Mouse (Mus musculus) bone marrow macrophage, adult 2 months (primary cell): ENCODE measurements around the gene Wdr75. TPM values are rescaled to one million over a fixed set of nuclear protein-coding genes. Genes with fewer than 3 reads are reported as not detected.
A peak's percentile ranks its signal among the peaks of the same experiment; 100 is the strongest.

Source experiments
- H3K27ac ChIP-seq: 2 replicates; pipeline ENCODE4 v1.5.1; 2012; ENCODE audit warnings: low read depth, low read length; ENCODE audit not compliant: insufficient read depth
- H3K4me1 ChIP-seq: 2 replicates; pipeline ENCODE4 v1.6.1; 2012; ENCODE audit warnings: low read length; ENCODE audit not compliant: control insufficient read depth, insufficient read depth
- H3K4me3 ChIP-seq: 2 replicates; pipeline ENCODE4 v1.5.1; 2012; ENCODE audit warnings: mild to moderate bottlenecking, low read length, moderate library complexity; ENCODE audit not compliant: insufficient read depth
- CTCF ChIP-seq: IDR thresholded peaks from 2 replicates; pipeline ENCODE4 v1.5.1; 2012; ENCODE audit warnings: low read depth, mild to moderate bottlenecking, low read length, moderate library complexity
- POLR2A ChIP-seq: IDR thresholded peaks from 2 replicates; pipeline ENCODE4 v1.6.1; 2012; ENCODE audit warnings: mild to moderate bottlenecking, low read depth, low read length, borderline replicate concordance
- polyA plus RNA-seq: library from polyadenylated mRNA; stranded (reverse); fragments of >200 nt; gene quantifications from 2 replicates; pipeline ENCODE4 v1.2.4, GENCODE M21; 2012; ENCODE audit not compliant: missing spikeins, insufficient read depth, insufficient read length

Wdr75 gene
- polyA plus RNA-seq, 1 experiment, result 12.8 TPM

DNA sequence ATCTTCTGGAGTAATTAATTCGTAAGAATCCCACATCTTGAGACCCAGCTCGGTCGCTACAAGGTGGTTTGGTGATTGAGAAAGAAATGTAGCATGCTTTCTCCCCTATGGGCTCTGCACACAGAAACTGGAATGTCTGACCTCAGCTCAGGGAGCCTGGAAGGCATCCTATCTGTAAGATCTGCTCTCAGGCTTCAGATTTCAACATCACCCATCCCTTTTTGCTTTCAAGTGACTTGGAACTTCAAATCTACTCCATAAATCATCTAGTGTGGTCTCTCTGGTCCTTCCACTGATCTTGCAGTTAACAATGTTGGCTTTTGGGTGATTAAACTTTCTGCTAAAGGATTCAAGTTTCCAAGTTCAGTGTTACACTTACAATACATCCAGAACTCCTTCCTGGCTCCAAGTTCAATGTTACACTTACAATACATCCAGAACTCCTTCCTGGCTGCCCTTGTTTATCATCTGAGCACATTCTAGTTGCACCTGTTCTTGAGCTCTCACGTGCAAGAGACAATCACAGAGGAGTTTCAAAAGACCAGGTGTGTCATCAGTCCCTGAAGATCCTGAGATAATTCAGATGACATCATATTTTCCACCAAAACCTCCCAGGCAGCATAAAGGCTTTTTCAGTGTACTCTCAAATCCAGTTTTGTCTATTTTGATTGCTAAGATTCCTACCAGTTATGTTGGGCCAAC is 40.5 kb downstream of the Wdr75 start:
- Histone ChIP-seq H3K27ac (no peak overlapping the region), H3K4me3 (no peak overlapping the region), H3K4me1 (peaks cover 19% of the 10 kb centered on the region)
- no peak for TF ChIP-seq POLR2A
- TF ChIP-seq CTCF, result no peak

DNA sequence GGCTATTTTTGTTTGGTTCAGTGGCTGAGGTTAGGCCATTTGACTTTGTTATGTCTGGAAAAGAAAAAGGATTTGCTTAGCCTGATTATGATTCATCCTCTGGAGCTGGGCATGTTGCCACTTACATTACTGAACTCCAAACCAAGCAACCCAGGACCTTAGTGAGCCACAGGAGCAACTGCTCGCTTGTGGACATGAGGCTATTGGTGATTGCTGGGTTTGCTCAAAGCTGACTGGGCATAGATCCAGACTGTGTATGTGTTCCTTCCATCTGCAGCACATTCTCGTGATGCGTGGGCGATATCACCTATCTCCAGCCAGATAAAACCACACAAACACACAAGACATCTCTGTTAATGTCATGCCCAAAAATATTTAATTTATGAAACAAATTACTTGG is 42.8 kb downstream of the Wdr75 start:
- Histone ChIP-seq H3K27ac (peak overlapping the region; percentile 81), H3K4me1 (peaks cover 21% of the 10 kb centered on the region), H3K4me3 (no peak overlapping the region)
- TF ChIP-seq POLR2A (no peak), CTCF (no peak)

DNA sequence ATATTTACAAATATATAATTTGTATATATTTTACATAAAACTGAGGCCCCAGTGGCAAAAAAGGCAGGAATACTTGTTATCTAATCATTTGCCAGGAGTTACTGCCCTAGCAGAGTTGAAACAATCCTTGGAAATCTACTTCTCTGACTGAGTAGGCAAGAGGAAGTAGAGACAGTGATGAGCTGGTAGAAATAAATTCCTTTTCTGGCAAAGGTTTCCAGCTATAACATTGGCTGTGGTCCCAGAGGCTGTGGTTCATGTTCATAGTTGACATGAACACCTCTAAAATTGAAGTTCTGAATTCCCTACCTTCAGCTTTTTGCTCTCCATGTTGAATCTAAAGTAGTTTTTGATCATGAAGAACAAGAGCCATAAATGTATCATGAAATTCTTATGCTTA is 43.3 kb downstream of the Wdr75 start:
- TF ChIP-seq POLR2A, result no peak
- TF ChIP-seq CTCF, result no peak
- Histone ChIP-seq H3K4me1 (peaks cover 25% of the 10 kb centered on the region), H3K4me3 (no peak overlapping the region), H3K27ac (0 out of 2 replicates have a peak overlapping the region, but pooled peaks have one; percentile 2)

DNA sequence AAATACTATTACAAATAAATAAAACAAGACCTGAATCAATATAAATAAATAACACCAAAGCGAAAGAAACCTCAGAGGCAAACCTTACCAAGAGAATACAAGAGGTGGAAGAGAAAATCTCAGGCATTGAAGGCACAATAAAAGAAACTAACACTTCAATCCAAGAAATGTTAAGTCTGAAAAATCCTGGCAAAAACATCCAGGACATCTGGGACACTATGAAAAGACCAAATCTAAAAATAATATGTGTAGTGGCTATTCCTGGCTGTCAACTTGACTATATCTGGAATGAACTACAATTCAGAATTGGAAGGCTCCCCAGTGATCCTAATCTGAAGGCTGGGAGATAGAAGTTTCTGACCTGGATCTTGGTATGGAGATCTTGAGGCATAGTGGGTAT is 50.5 kb downstream of the Wdr75 start:
- no peak for TF ChIP-seq POLR2A
- no peak for TF ChIP-seq CTCF
- no peak overlapping the region for H3K4me3 ChIP-seq

DNA sequence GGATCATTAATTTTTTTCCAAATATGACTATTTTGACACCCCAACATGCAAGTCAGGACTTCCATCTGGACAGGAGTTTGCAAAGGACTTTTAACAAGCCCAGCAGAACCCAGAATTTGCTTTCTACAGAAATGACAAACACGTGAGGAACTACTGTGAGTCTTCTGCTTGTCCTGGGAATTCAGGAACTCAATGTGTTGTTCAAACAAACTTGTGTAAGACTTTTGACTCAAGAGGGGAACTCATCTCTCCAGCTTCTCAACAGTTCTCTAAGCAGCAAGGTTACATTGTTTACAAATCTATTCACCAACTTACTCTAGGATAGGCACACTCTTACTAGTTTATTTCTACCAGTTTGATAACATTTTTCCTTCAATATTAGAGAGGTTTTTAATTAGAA is 63.1 kb downstream of the Wdr75 start:
- no peak for TF ChIP-seq CTCF
- TF ChIP-seq POLR2A, result no peak
- Histone ChIP-seq H3K27ac (peak overlapping the region; percentile 68), H3K4me3 (no peak overlapping the region), H3K4me1 (peaks cover 36% of the 10 kb centered on the region)

More for the DNA sequence above, 50.5 kb downstream of the Wdr75 start:
- peaks cover 14% of the 10 kb centered on the region for H3K4me1 ChIP-seq
- no peak overlapping the region for H3K27ac ChIP-seq

DNA sequence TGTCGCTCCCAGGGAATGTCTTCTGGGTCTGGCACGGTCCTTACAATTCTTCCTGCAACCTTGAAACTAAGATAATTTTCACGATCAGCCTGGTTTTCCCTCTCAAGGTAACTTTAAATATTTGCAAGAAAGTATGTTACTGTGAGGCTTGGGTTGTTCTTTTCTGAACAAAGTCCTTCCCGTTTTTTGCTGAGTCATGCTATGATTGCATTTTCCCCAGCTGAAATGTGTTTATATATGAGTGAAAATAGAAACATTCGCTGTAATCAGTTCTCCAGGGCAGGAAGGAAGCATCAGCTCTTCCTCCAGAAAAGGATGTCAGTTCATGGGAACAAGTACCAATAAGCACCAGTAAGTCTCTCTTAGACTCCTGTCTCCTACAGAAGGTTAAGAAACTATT is 65.4 kb downstream of the Wdr75 start:
- TF ChIP-seq CTCF (no peak), POLR2A (no peak)
- peak overlapping the region; percentile 87 for H3K27ac ChIP-seq
- H3K4me3 ChIP-seq, result no peak overlapping the region
- H3K4me1 ChIP-seq, result peaks cover 43% of the 10 kb centered on the region

DNA sequence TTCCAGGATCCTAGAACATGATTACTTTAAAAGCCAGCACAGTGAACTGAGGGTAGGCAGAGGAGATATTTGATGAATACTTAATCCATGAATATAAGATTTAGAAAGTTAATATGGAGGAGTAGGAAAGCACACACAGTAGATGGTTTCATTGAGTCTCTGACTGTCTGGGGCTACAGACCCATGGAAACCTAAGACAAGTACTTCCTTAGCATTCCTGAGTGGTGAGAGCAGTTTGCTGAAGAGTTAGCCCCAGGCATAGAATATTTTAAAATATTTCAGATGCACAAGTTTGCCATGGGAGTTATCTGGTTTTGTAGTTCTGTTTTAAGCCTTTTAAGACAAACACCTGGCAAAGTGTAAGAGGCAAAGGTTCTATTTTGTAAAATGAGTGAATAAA is 66.2 kb downstream of the Wdr75 start:
- TF ChIP-seq POLR2A, result no peak
- Histone ChIP-seq H3K4me3 (no peak overlapping the region), H3K27ac (peak overlapping the region; percentile 65), H3K4me1 (peaks cover 49% of the 10 kb centered on the region)

DNA sequence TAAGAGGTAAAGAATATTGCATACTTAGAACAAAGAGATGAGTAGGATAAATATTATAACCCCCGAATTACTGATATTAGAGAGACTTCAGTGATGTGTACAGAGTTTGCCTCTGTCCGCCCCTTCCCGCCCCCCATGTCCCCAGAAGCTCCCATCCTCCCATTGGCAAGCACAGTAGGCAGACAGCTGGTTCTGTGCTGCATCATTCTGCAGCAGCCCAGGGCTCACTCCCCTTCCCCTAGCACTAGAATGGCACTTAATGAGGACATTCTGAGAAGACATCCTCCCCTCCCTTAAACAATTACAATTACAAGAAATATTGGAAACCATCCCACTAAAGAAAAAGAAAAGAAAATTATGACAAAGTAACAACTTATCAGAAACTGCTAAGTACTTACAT is 68.7 kb downstream of the Wdr75 start:
- no peak for TF ChIP-seq CTCF
- TF ChIP-seq POLR2A, result no peak
- Histone ChIP-seq H3K4me1 (peaks cover 62% of the 10 kb centered on the region), H3K27ac (peak overlapping the region; percentile 95), H3K4me3 (no peak overlapping the region)

DNA sequence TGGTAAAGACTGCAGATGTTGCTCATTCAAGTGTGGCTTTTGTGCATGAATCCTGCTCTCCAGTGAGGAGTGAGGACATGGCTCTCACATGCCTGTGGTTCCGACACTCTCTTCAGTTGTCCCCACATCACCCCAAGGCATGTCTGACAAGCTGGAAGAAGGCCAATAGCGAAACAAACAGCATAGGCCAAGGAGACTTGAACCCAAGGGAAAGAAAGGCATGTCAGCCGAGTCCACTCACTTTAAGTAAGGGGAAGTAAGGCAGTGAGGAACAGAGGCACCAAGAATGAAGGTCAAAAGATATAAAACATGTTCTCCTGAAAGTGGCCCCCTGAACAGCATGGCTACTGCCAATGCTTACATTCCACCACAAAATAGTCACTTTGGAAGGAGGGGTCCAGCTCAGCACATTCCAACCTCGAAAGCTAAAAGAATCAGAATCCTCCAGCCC is 69.6 kb downstream of the Wdr75 start:
- H3K4me3 ChIP-seq, result no peak overlapping the region
- no peak for TF ChIP-seq CTCF
- TF ChIP-seq POLR2A, result no peak
- peaks cover 65% of the 10 kb centered on the region for H3K4me1 ChIP-seq
- peak overlapping the region; percentile 95 for H3K27ac ChIP-seq

DNA sequence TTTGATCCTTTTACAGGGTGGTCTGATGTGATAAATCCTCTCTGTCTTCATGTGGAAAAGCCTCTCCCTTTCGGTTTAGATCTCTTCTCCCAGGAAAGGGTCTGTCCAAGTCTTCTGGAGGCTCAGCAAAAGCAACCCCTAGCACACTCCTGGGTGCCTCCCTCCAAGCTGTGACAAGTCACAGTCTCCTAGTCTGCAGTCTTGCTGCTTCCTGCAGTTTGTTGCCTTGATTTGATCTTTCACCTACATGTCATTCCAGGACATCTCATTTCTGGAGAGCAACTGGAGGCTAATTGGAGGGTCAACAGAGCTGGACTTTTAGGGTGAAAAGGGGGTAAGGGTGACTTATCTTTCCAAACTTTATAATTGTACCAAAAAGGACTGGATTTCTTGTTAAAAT is 70.3 kb downstream of the Wdr75 start:
- TF ChIP-seq CTCF (no peak), POLR2A (no peak)
- peak overlapping the region; percentile 95 for H3K27ac ChIP-seq
- H3K4me3 ChIP-seq, result no peak overlapping the region
- peaks cover 61% of the 10 kb centered on the region for H3K4me1 ChIP-seq

DNA sequence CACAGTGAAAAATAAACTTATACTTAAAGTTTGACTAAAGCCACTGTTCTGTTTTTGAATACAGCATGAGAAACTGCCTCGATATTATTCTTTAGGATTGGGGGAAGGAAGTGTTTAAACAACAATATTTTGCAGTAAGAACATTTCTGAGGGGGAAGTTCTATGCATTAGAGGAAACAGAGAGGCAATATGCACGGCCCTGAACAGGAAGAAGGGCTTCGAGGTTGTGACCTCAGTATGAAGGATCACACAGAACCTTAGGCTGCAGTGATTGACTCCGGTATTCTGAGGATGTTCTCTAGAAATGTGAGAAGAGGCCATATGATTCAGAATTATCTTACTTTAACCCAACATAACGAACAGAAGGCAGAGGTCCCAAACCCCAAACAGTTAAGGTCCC is 70.8 kb downstream of the Wdr75 start:
- peaks cover 59% of the 10 kb centered on the region for H3K4me1 ChIP-seq
- TF ChIP-seq POLR2A (no peak), CTCF (no peak)
- peak overlapping the region; percentile 95 for H3K27ac ChIP-seq
- no peak overlapping the region; the same call in 1 of the 2 replicates for H3K4me3 ChIP-seq
